Mouse (Mus musculus): ENCODE results near the gene Glod4.

DNA sequence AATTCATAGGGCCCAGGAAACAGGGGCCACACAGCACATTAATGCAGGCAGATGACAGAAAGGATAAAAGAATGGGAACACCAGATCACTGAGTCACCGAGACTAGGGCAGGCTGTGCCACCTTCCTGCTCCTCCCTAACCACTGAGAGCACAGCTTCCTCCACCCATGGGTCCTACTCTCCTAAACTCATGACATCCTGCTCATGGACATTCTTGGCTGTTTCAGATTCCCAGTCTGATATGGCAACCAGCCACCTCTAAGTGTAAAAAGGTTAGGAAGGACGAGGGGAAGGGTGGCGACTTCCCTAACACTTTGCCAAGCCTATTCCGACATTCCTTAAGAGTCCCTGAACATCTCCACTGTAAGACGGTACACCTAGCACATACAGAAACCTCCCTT is 112.7 kb downstream of the Glod4 start:
- TF ChIP-seq CTCF (IDR thresholded peaks at IDR 0.05; ENCODE audit: extremely low read depth, insufficient read depth, insufficient read length, insufficient replicate concordance): no peak
- no peak for TF ChIP-seq POLR2A (IDR thresholded peaks at IDR 0.05; ENCODE audit: low read depth, low read length)

Data from spleen, adult 2 months (tissue).